Mouse (Mus musculus): ENCODE results near the gene Gm38119.
"Not testable (repeated sequence)": the region's sequence is repeated elsewhere in the genome, so short reads cannot be mapped to it uniquely, and the experiment has no call there.

The Gm38119 gene

DNA sequence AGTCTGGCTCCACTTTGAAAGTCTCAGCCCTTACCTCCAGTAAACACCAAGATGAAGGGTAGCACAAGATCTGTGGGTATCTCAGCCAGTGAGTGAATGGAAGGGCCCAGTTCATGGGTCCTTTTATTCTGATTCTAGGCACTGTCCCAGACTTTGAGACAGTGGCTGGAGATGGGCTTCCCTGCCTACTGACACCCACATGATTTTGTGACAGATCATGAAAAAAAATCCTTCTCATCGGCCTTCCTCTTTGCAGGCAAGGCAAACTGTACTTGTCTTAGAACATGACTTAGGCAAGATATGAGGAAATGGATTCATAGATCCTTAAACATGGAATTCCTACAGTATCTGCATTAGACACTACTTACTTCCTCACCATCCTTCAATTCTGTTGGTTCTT, at the start of gene Gm38119:
TSS of gene Gm38119 (minus strand) at position 101 of the 400 bp plus-strand sequence.
- DNase-seq (ENCODE audit: low spot score) = no peak

DNA sequence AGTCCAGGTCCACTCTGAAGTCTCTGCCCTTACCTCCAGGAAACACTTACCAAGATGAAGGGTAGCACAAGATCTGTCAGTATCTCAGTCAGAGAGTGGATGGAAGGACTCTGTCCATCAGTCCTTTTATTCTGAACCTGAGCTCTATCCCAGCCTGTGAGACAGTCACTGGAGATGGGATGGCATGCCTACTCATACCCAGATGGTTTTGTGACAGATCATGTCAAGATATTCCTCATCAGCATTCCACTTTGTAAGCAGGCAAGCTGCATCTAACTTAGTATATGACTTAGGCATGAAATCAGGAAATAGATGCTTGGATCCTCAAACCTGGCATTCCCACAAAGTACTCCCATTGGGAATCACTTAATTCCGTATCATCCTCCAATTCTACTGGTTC, 39.9 kb upstream of the Gm38119 start, which contains the start of gene Lce1i:
TSS of gene Lce1i (minus strand) at position 101 of the 400 bp plus-strand sequence.
- DNase-seq (ENCODE audit: low spot score) = no peak

DNA sequence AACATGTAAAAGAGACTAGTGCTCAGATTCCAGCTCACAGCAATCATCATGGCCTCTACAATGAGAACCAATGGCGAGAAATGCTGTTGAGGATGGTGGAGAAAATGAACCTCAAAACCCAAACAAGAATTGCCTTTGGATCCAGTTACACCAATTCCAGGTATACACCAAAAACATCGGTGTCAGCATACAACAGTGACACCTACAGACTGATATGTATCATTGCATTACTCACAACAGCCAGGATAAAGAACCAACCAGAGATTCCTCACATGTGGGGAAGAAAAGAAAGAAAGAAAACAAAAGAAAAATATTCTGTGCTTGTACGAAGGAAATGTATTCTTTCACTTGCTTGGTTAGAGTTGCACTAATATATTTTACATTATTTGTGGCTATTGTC, 32.7 kb upstream of the Gm38119 start:
- no peak for DNase-seq (ENCODE audit: low spot score)

DNA sequence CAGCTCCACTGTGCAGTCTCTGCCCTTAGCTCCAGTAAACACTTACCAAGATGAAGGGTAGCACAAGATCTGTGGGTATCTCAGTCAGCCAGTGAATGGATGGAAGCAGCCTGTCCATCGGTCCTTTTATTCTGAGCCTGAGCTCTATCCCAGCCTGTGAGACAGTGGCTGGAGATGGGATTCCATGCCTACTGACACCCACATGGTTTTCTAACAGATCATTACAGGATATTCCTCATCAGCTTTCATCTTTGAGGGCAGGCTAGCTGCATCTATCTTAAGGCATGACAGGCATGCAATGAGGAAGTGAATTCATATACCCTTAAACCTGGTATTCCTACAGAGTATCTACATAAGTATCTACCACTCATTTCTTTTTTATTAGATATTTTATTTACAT, 26.1 kb upstream of the Gm38119 start, which contains the start of gene Lce1h:
TSS of gene Lce1h (minus strand) at position 101 of the 400 bp plus-strand sequence.
- DNase-seq (ENCODE audit: low spot score) = no peak

DNA sequence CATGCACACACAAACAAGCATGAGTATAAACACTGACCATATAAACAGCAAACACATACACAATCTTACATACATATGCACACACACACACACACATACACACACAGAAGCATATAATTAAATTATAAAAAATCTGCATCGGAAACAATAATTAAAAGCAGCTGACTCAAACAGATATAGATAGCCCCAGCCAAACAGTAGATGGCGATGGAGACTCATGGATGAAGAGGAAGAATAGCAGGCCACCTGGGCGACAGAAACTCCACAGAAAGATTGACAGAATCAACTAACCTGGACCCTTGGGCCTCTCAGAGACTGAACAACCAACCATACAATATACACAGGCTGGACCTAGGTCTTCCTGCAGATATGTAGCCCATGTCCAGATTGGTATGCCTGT, 14.3 kb upstream of the Gm38119 start:
- DNase-seq (ENCODE audit: low spot score) = no peak

DNA sequence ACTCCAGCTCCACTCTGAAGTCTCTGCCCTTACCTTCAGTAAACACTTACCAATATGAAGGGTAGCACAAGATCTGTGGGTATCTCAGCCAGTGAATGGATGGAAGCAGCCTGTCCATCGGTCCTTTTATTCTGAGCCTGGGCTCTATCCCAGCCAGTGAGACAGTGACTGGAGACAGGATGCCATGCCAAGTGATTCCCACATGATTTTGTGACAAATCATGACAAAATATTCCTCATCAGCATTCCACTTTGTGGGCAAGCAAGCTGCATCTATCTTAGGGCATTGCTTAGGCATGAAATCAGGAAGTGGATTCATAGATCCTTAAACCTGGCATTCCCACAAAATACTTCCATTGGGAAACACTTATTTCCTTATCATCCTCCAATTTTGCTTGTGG, 13.3 kb upstream of the Gm38119 start, which contains the start of gene Lce1g:
TSS of gene Lce1g (minus strand) at position 101 of the 400 bp plus-strand sequence.
- DNase-seq (ENCODE audit: low spot score) = no peak

DNA sequence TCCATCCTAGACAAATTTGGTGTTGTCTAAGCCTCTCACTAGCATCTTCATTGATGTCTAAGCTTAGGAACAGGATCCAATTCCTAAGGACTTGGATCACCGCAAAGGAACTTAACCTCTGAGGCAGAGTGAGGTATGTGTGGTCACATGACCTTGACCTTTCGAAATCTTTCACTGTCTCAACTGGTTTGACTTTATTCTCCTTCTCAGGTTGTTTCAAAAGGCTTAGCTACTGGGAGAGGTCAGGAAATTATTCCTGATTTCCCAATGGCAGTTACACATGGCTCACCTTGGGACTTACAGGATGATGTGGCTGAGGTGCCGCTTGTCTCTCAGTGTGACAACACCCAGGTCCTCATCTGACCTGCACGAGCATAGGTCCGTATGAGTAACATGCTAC, 16.3 kb downstream of the Gm38119 start:
- DNase-seq (ENCODE audit: low spot score) = no peak

DNA sequence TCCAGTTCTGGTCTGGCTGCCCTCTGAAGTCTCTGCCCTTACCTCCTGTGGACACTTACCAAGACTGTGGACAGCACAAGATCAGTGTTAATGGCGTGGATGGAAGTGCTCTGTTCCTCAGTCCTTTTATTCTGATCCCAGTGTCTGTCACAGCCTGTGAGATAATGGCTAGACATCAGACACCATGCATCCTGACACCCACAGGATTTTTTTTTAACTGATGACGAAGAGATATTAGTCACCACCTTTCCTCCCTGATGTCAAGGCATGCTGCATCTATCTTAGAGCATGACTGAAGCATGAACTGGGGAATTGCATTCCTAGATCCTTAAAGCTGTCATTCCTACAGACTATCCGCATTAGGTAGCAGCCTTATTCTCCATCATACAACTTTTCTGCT, 18.6 kb downstream of the Gm38119 start, which contains the start of gene Lce1f:
TSS of gene Lce1f (minus strand) at position 101 of the 400 bp plus-strand sequence.
- DNase-seq (ENCODE audit: low spot score) = no peak

DNA sequence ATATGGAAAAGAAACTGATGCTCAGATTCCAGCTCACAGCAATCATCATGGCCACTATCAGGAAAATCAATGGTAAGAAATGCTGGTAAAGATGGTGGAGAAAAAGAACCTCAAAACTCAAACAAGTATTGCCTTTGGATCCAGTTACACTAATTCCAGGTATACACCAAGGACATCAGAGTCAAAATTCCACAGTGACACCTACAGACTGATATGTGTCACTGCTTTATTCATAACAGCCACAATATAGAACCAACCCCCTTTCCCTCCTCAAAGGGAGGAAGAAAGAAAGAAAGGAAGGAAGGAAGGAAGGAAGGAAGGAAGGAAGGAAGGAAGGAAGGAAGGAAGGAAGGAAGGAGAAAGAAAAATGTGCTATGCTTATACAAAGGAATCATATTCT, 23.8 kb downstream of the Gm38119 start:
- no peak for DNase-seq (ENCODE audit: low spot score)

DNA sequence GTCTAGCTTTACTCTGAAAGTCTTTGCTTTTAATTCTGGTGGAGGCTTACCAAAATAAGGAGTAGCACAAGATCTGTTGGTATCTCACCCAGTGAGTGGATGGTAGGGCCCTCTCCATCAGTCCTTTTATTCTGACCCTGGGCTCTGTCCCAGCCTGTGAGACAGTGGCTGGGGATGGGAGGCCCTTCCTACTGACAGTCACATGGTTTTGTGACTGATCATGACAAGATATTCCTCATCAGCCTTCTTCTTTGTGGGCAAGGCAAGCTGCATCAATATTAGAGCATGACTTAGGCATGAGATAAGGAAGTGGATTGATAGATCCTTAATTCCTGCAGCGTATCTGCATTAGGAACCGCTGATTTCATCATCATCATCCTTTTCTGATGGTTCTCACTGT, 29.9 kb downstream of the Gm38119 start, which contains the start of gene Lce1e:
TSS of gene Lce1e (minus strand) at position 101 of the 400 bp plus-strand sequence.
- DNase-seq (ENCODE audit: low spot score) = no peak

DNA sequence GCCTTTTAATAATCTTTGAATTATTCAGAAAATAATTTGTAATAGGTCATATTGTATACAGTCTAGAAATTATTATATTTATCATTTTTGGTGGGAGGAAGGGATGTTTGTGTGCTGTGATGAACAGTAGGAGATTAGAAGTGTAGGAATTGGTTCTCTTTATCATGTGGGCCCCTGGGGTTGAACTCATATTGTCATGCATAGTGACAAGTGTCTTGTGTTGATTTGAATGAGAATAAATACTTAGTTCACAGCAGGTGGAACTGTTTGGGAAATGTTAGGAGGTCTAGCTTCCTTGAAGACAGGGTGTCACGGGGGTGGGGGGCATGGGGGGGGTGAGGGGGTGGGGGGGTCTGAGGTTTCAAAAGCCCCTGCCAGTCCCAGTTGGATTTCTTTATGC, 44.3 kb downstream of the Gm38119 start:
- DNase-seq (ENCODE audit: low spot score) = no peak

DNA sequence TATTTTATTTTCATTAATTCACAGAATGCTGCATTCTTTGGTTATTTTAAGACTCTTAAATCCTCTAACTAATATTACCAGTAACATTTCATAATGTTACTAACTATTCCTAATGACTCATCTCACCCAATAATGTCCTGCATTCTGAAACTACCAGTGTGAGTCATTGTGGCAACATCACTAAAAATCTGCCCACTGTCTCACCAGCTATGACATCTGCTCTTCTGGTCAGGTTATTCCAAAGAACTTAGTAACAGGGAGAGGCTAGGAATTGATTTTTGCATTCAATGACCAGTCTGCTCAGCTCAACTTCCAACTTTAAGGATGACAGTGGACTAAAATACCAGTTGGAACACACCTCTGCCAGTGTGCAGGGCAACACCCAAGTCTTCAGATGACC, 47.2 kb downstream of the Gm38119 start:
- DNase-seq (ENCODE audit: low spot score) = no peak

DNA sequence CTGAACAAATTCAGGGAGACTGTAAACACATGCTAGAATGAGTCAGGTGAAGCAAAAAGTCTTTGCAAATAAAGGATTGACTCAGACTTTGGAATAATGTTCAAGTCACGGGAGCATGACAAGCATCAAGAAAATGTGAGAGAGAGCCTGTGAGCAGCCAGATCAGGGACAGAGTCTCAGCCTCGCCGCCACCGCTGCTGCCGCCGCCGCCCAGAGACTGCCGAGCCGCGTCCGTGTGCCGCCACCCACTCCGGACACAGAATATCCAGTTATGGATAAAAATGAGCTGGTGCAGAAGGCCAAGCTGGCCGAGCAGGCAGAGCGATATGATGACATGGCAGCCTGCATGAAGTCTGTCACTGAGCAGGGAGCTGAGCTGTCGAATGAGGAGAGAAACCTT, 49.7 kb downstream of the Gm38119 start:
- DNase-seq (ENCODE audit: low spot score) = not testable (repeated sequence)

Data from yolk sac, embryonic 10.5 days (tissue).